Mouse (Mus musculus) left cerebral cortex, adult 9 months (tissue): Measurements from ENCODE around the gene Hist1h3i.

ENCODE experiments used
- DNase-seq, 2 experiments: peaks; one replicate each; pipeline ENCODE4 v3.0.0; 2022; ENCODE audit warnings: low spot score in 2 of 2

Gene Hist1h3i

GRCm38 (mm10) chr13:21734010-21734905, 48.9 kb downstream of the Hist1h3i start:
- DNase-seq: peak in 1 of 2 experiments; percentile 80

GRCm38 (mm10) chr13:21733466-21733865, 49.7 kb downstream of the Hist1h3i start:
- no peak for DNase-seq
